Mouse (Mus musculus): ENCODE results near the gene Ubxn10. TPM values are rescaled to one million over a fixed set of nuclear protein-coding genes. Genes with fewer than 3 reads are reported as not detected.

Ubxn10 gene
- polyA plus RNA-seq, 1 experiment from 2014 or later: 3.4 TPM

GRCm38 (mm10) chr4:138666521-138666920 lies 70.4 kb downstream of the Ubxn10 start:
- H3K36me3 ChIP-seq (ENCODE audit: control insufficient read depth, insufficient read depth, low read length): no peaks in the 10 kb centered on the region
- H3K27ac ChIP-seq (ENCODE audit: low read depth, low read length): no peak overlapping the region
- no peak overlapping the region for H3K9ac ChIP-seq (ENCODE audit: low read length)
- H3K27me3 ChIP-seq (replicated peaks; ENCODE audit: control insufficient read depth, insufficient read depth, low read length): 0 out of 2 replicates have a peak, but pooled peaks cover 3% of the 10 kb centered on the region
- ATAC-seq (no peak), DNase-seq (ENCODE audit: low spot score) (no peak)
- no peak overlapping the region for H3K4me2 ChIP-seq (ENCODE audit: low read length)
- no peaks in the 10 kb centered on the region for H3K9me3 ChIP-seq (replicated peaks; ENCODE audit: control insufficient read depth, low read length)
- no peak overlapping the region for H3K4me3 ChIP-seq (ENCODE audit: low read depth, low read length)
- H3K4me1 ChIP-seq (ENCODE audit: control insufficient read depth, insufficient read depth, low read length): 0 out of 2 replicates have a peak, but pooled peaks cover 2% of the 10 kb centered on the region
- WGBS: 79% methylated on average over 10 of the region's 10 CpGs

GRCm38 (mm10) chr4:138659936-138660602 lies 76.9 kb downstream of the Ubxn10 start:
- Histone ChIP-seq H3K36me3 (ENCODE audit: control insufficient read depth, insufficient read depth, low read length) (no peaks in the 10 kb centered on the region), H3K9me3 (replicated peaks; ENCODE audit: control insufficient read depth, low read length) (no peaks in the 10 kb centered on the region), H3K4me3 (ENCODE audit: low read depth, low read length) (no peak overlapping the region), H3K27me3 (replicated peaks; ENCODE audit: control insufficient read depth, insufficient read depth, low read length) (no peaks in the 10 kb centered on the region), H3K4me1 (ENCODE audit: control insufficient read depth, insufficient read depth, low read length) (0 out of 2 replicates have a peak, but pooled peaks cover 2% of the 10 kb centered on the region), H3K4me2 (ENCODE audit: low read length) (no peak overlapping the region), H3K9ac (ENCODE audit: low read length) (no peak overlapping the region), H3K27ac (ENCODE audit: low read depth, low read length) (no peak overlapping the region)
- WGBS: 81% methylated on average over 11 of the region's 11 CpGs
- DNase-seq (ENCODE audit: low spot score): no peak
- no peak for ATAC-seq

Other genes starting within 250 kb of the Ubxn10 start
- 0.30 and 1.6 TPM in 2 replicates for gene Vwa5b1, start 101.3 kb downstream of the Ubxn10 start, polyA plus RNA-seq (2014; fragmentation: Nextera tagmentation; extraction: Ambion mirVana)
- gene Pla2g2c, start 12.4 kb downstream of the Ubxn10 start, polyA plus RNA-seq (2014; fragmentation: Nextera tagmentation; extraction: Ambion mirVana): 0.28 and 0.41 TPM in 2 replicates
- gene Pla2g2f, start 20.5 kb upstream of the Ubxn10 start, polyA plus RNA-seq (2014; fragmentation: Nextera tagmentation; extraction: Ambion mirVana): 0.09 TPM in 1 of 2 replicates, not detected in the other
- 0.17 and 0.24 TPM in 2 replicates for gene Pla2g2d, start 38.6 kb upstream of the Ubxn10 start, polyA plus RNA-seq (2014; fragmentation: Nextera tagmentation; extraction: Ambion mirVana)
- gene Pla2g5, start 126.3 kb upstream of the Ubxn10 start, polyA plus RNA-seq (2014; fragmentation: Nextera tagmentation; extraction: Ambion mirVana): 0.67 and 1.0 TPM in 2 replicates
- not detected in 2 replicates for gene Gm13030, start 136.8 kb upstream of the Ubxn10 start, polyA plus RNA-seq (2014; fragmentation: Nextera tagmentation; extraction: Ambion mirVana)
- gene Pla2g2e, start 140.8 kb upstream of the Ubxn10 start, polyA plus RNA-seq (2014; fragmentation: Nextera tagmentation; extraction: Ambion mirVana): not detected in 2 replicates
- 2.3 and 2.4 TPM in 2 replicates for gene Otud3, start 176.8 kb upstream of the Ubxn10 start, polyA plus RNA-seq (2014; fragmentation: Nextera tagmentation; extraction: Ambion mirVana)
- not detected in 2 replicates for gene Rnf186, start 229.9 kb upstream of the Ubxn10 start, polyA plus RNA-seq (2014; fragmentation: Nextera tagmentation; extraction: Ambion mirVana)
- 0.68 and 0.70 TPM in 2 replicates for gene Tmco4, start 235.7 kb upstream of the Ubxn10 start, polyA plus RNA-seq (2014; fragmentation: Nextera tagmentation; extraction: Ambion mirVana)